Mouse (Mus musculus) kidney, adult 18-20 months (tissue): ENCODE results near the gene Tom1l2.

Source experiments
- DNase-seq: peaks from one replicate; pipeline ENCODE4 v3.0.0; 2021

Tom1l2 gene

DNA sequence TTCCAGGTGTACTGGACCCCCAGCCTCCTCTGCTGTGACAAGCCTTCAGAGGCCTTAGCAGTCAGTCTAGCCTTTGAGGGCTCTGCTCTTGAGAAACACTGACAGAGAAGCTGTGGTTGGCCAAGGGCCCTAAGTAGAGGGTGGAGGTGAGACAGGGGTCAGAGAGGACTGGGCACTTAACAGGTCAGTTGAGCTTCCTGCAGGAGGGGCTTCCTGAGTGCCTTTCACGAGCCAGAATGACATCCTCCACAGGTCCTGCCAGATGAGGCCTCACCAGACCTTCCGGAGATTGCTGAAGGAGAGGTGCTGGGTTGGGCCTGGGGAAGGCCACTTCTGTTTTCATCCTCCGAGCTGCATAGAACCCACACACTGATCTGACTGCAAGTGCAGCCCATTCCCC lies 124.2 kb downstream of the Tom1l2 start:
- no peak for DNase-seq

- no peak for DNase-seq
These were observed 126.8 kb downstream of the Tom1l2 start for GRCm38 (mm10) chr11:60225874-60226273.

- DNase-seq = no peak
These were observed 128.0 kb downstream of the Tom1l2 start for GRCm38 (mm10) chr11:60224676-60225075.

- peak; percentile 85 for DNase-seq
These were observed 130.1 kb downstream of the Tom1l2 start, which contains the start of gene Srebf1 for GRCm38 (mm10) chr11:60222469-60223236. Gene Srebf1, minus strand, starts transcription at chr11:60222581.

- DNase-seq = no peak
These were observed 130.6 kb downstream of the Tom1l2 start for GRCm38 (mm10) chr11:60222085-60222468.

DNA sequence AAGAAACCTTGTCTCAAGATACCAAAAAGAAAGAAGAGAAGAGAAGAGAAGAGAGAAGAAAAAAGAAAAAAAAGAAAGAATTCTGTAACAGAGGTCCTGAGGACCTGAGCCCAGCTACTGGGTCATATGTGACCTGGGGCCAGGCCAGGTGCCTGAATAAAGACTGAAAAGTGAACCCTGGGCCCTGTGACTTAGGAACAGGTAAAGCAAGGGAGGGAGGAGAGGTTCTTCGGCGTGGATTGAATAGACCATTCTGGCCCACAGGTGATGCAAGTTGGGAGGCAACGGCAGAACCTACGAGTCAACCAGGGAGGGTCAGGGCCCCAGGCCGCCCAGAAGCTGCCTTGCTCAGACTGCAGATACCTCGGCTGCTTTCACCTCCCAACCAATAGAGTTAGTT lies 131.3 kb downstream of the Tom1l2 start:
- DNase-seq = no peak

DNA sequence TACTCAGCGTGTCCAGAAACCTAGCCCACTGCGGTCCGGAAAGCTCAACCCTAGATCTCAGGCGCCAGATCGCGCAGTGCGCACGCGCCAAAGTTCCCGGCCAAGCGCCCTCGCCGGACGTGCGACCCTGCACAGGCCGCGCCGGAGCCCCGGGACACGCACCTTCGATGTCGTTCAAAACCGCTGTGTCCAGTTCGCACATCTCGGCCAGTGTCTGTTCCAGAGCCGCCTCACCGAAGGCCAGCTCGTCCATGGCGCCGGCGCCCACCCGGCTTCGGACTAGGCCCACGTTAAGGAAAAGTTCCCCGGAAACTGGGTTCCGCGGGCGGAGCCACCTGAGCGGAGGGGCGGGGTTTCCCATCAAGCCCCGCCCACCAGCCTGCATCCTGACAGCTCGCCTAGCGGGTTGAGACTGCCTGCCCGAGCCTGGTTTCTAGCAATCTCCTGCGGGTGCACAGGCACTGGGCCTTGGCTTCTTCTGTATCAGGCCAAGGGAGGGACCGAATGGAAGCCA lies 132.4 kb downstream of the Tom1l2 start:
- peak; percentile 97 for DNase-seq

GRCm38 (mm10) chr11:60219609-60220008 lies 133.1 kb downstream of the Tom1l2 start:
- no peak for DNase-seq

- DNase-seq = no peak
These were observed 135.2 kb downstream of the Tom1l2 start for GRCm38 (mm10) chr11:60217467-60217866.

DNA sequence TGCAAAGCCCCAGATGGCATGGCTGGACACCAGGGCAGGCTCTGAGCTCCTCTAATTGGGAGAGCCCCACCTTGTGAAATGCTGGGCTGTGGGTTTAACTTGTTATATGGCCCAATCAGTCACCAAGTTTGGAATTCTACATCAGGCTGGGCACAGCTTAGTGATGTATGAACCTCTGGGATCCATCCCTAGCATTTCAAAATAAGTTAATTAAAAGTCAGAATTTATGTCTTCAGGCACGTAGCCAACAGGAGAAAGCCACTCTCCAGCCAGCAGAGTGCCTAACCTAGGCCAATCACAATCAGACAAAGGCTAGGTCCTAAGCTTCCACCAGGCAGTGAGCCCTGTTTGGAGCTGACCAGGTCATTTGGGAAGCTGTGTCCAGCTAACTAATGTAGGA lies 136.0 kb downstream of the Tom1l2 start:
- DNase-seq = no peak

GRCm38 (mm10) chr11:60213266-60213665 lies 139.4 kb downstream of the Tom1l2 start:
- DNase-seq = no peak

- DNase-seq = no peak
These were observed 140.9 kb downstream of the Tom1l2 start for GRCm38 (mm10) chr11:60211761-60212160.

DNA sequence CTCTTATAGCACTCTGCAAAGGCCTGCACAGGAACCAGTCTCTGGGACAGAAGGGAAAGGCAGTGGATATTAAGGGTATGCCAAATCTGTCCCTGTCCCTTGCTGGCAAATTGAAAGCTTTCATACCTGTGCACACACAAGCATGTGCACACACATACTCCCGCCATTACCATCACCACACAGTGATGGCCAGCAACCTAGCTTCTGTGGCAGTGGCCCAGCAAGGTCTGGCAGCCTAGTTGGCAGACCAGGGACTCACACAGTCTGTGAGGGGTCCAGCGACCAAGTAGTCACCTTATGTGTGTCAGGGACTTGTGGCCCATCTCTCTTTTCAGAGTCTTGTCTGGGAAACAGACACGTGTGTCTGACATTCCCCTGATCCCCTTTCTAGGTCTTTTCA lies 141.6 kb downstream of the Tom1l2 start:
- no peak for DNase-seq

DNA sequence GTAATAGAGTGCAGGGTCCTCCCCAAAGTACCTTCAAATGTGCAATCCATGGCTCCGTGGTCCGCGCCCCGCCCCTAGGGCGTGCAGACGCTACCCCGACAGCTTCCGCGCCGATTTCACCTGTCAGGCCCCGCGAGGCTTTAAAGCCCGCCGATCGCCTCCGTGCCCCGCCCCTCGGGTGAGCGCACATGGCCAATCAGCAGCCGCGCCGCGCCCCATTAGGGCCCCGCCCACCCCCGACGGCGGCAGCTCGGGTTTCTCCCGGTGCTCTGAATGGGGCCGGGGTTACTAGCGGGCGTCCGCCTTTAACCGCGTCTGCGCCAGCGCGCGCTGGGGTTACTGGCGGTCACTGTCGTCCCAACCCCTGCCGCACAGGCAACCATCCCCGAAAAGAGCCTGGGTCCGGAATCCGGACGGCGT lies 142.4 kb downstream of the Tom1l2 start:
- DNase-seq = peak; percentile 94

DNA sequence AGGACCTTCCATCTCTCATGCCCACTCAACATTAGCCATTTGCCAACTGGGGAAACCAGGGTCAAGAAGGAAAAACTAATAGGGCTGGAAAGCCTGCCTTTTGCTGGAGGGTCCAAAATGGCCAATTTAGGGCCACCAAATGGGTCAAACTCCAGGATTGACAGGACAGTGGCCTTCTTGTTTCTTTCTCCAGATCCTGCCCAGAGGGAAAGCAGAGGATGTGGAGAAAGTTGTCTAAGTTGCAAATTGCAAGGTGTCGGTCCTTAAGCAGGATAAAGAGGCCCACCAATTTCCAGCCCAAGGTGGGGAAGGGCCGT lies 142.8 kb downstream of the Tom1l2 start:
- DNase-seq = no peak

DNA sequence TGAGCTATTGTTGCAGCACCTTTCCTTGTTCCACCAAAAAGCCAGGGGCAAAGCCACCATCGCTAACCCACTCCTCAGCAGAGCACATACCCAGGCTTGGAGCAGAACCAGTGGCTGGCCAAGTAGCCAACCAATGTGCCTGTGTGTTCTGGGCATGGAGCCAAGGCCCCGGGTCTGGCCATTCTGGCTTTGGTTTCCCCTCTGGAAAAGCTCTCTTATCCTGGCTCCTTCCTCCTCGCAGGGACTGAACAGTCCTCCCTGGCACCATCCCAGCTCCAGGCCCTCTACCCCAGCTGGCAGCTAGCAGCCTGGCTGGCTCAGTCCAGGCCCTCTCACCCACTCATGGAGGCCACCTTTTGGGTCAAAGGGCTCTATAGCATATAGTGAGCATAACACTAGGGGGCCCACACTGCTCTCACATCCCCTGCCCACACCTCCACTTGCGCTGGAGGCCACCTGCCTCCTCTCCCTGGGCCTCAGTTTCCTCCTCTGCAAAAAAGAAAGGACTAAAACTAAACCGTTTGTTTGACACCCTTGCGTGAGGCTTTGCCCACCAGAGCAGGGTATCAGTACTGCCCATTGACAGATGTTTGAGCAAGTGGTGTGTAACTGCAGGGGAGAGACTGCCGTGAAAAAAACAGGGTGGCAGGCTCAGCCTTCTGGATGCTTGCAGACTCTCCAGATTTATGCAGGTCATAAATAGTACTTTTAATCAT lies 143.3 kb downstream of the Tom1l2 start:
- DNase-seq = peak; percentile 82

- DNase-seq = no peak
These were observed 144.0 kb downstream of the Tom1l2 start for GRCm38 (mm10) chr11:60208712-60209111.

- DNase-seq = peak; percentile 28
These were observed 144.5 kb downstream of the Tom1l2 start for GRCm38 (mm10) chr11:60208201-60208600.

DNA sequence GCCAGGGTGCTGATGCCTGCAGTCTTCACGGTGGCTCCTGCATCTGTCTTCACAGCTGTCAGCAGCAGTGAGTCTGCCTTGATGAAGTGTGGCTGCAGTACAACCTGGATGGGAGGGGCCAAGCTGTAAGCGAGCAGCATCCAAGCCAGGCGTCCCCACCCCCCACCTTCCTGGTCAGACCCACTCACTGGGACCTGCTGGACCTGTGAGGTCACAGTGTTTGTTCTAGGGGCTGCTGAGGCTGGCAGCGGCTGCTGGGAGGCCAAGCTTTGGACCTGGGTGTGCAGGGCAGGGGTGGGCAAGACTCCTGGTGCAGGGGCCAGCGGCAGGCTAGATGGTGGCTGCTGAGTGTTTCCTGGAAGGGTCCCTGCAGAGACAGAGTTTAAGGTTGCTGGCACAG lies 146.5 kb downstream of the Tom1l2 start:
- no peak for DNase-seq

- DNase-seq = no peak
These were observed 147.7 kb downstream of the Tom1l2 start for GRCm38 (mm10) chr11:60205026-60205425.

GRCm38 (mm10) chr11:60202710-60203638 lies 149.7 kb downstream of the Tom1l2 start:
- no peak for DNase-seq

GRCm38 (mm10) chr11:60200384-60200783 lies 152.3 kb downstream of the Tom1l2 start:
- DNase-seq = no peak

GRCm38 (mm10) chr11:60199702-60200184 lies 153.0 kb downstream of the Tom1l2 start:
- peak; percentile 95 for DNase-seq
